Comparison of ENCODE assay signal across 8 mouse cellular contexts in genomic region chr3:133542084-133542483, GRCm38 (mm10). TPM values are rescaled to one million over a fixed set of nuclear protein-coding genes. Genes with fewer than 3 reads are reported as not detected.
DNase-seq lines count a peak whose midpoint lies in the region; ATAC-seq and TF ChIP-seq lines count a peak whose summit lies in the region.

No protein-coding gene starts in this region.

- no peak for TF ChIP-seq CTCF in forebrain, postnatal 0 days (IDR thresholded peaks at IDR 0.05; ENCODE audit: low read depth)

- no peak overlapping the region for H3K4me3 ChIP-seq in kidney, embryonic 14.5 days (ENCODE audit: low read length)
- H3K4me3 ChIP-seq in forebrain, postnatal 0 days (ENCODE audit: low read depth, low read length): peak overlapping the region; percentile 80; the same call in 1 of the 2 replicates
- no peak overlapping the region; the same call in 1 of the 2 replicates for H3K4me3 ChIP-seq in midbrain, embryonic 16.5 days (ENCODE audit: low read depth, low read length)

- peak overlapping the region; percentile 61 for H3K4me2 ChIP-seq in kidney, embryonic 14.5 days (replicated peaks; ENCODE audit: low read depth, low read length)
- H3K4me2 ChIP-seq in forebrain, postnatal 0 days (ENCODE audit: low read depth): peak overlapping the region; percentile 62
- H3K4me2 ChIP-seq in midbrain, embryonic 16.5 days (ENCODE audit: low read length): peak overlapping the region; percentile 74

- H3K9ac ChIP-seq in kidney, embryonic 14.5 days (ENCODE audit: low read depth, low read length): no peak overlapping the region
- no peak overlapping the region for H3K9ac ChIP-seq in forebrain, postnatal 0 days
- no peak overlapping the region for H3K9ac ChIP-seq in midbrain, embryonic 16.5 days (ENCODE audit: low read depth, low read length)

- H3K27me3 ChIP-seq in kidney, embryonic 14.5 days (ENCODE audit: control insufficient read depth, insufficient read depth, low read length): no peaks in the 10 kb centered on the region
- no peaks in the 10 kb centered on the region for H3K27me3 ChIP-seq in forebrain, postnatal 0 days (ENCODE audit: insufficient read depth, low read length)
- no peaks in the 10 kb centered on the region for H3K27me3 ChIP-seq in midbrain, embryonic 16.5 days (ENCODE audit: control insufficient read depth, insufficient read depth, low read depth, low read length)

- no peak for ATAC-seq in kidney, embryonic 14.5 days (ENCODE audit: low FRiP score, low TSS enrichment)
- ATAC-seq in forebrain, postnatal 0 days: no peak
- ATAC-seq in midbrain, embryonic 16.5 days: no peak

- H3K27ac ChIP-seq in kidney, embryonic 14.5 days (ENCODE audit: low read depth, low read length): no peak overlapping the region
- H3K27ac ChIP-seq in forebrain, postnatal 0 days (ENCODE audit: low read depth, low read length): no peak overlapping the region
- H3K27ac ChIP-seq in midbrain, embryonic 16.5 days (ENCODE audit: low read length): no peak overlapping the region

- H3K9me3 ChIP-seq in kidney, embryonic 14.5 days (ENCODE audit: control insufficient read depth, low read length): no peaks in the 10 kb centered on the region
- H3K9me3 ChIP-seq in forebrain, postnatal 0 days (ENCODE audit: low read length): no peaks in the 10 kb centered on the region
- no peaks in the 10 kb centered on the region for H3K9me3 ChIP-seq in midbrain, embryonic 16.5 days (replicated peaks; ENCODE audit: control insufficient read depth, low read length, poor library complexity, severe bottlenecking)

- peaks cover 4% of the 10 kb centered on the region; the same call in 1 of the 2 replicates for H3K4me1 ChIP-seq in kidney, embryonic 14.5 days (ENCODE audit: control insufficient read depth, insufficient read depth, low read length)
- H3K4me1 ChIP-seq in forebrain, postnatal 0 days (ENCODE audit: insufficient read depth): peaks cover 13% of the 10 kb centered on the region; the same call in 1 of the 2 replicates
- peaks cover 14% of the 10 kb centered on the region for H3K4me1 ChIP-seq in midbrain, embryonic 16.5 days (ENCODE audit: control insufficient read depth, insufficient read depth, low read length)

- H3K36me3 ChIP-seq in kidney, embryonic 14.5 days (ENCODE audit: control insufficient read depth, insufficient read depth, low read length): peaks cover 3% of the 10 kb centered on the region; the same call in 1 of the 2 replicates
- H3K36me3 ChIP-seq in forebrain, postnatal 0 days (ENCODE audit: insufficient read depth): peaks cover 3% of the 10 kb centered on the region; the same call in 1 of the 2 replicates
- peaks cover 3% of the 10 kb centered on the region for H3K36me3 ChIP-seq in midbrain, embryonic 16.5 days (ENCODE audit: control insufficient read depth, insufficient read depth, low read length)

- DNase-seq in kidney, postnatal 36 days: no peak
- peak; percentile 16 for DNase-seq in Muller cell, postnatal 12 days (ENCODE audit: inconsistent ontology term)
- no peak for DNase-seq in forebrain, postnatal 0 days
- DNase-seq in c-Kit-positive CD71-positive TER-119-positive erythroid progenitor cells, embryonic 14.5 days (ENCODE audit: low spot score): no peak
- no peak for DNase-seq in thymus, postnatal 25 days
- DNase-seq in frontal cortex, postnatal 25 days (ENCODE audit: low spot score in 2 of 2): no peak

RNA-seq across cellular contexts. Expression of gene Tet2, which starts 2.9 kb away (rescaled TPM):
- polyA plus RNA-seq in kidney, embryonic 14.5 days (2014; fragmentation: Nextera tagmentation; extraction: Ambion mirVana): 20.2 and 24.8 TPM in 2 replicates
- total RNA-seq in forebrain, postnatal 0 days (2014; rRNA removed): 36.7 and 49.6 TPM in 2 replicates
- 8.1 and 11.8 TPM in 2 replicates for polyA plus RNA-seq in forebrain, postnatal 0 days (2015; fragmentation: Nextera tagmentation; extraction: Ambion mirVana)
- polyA plus RNA-seq in midbrain, embryonic 16.5 days (2015; fragmentation: Nextera tagmentation; extraction: Ambion mirVana): 20.6 and 22.2 TPM in 2 replicates
